Mouse (Mus musculus) left cerebral cortex, adult 11 months (tissue): Measurements from ENCODE around the gene Map3k10.
"Not testable (repeated sequence)": the region's sequence is repeated elsewhere in the genome, so short reads cannot be mapped to it uniquely, and the experiment has no call there.

Experiments used
- DNase-seq: peaks from one replicate; pipeline ENCODE4 v3.0.0; 2022; ENCODE audit warnings: low spot score

Map3k10 gene

DNA sequence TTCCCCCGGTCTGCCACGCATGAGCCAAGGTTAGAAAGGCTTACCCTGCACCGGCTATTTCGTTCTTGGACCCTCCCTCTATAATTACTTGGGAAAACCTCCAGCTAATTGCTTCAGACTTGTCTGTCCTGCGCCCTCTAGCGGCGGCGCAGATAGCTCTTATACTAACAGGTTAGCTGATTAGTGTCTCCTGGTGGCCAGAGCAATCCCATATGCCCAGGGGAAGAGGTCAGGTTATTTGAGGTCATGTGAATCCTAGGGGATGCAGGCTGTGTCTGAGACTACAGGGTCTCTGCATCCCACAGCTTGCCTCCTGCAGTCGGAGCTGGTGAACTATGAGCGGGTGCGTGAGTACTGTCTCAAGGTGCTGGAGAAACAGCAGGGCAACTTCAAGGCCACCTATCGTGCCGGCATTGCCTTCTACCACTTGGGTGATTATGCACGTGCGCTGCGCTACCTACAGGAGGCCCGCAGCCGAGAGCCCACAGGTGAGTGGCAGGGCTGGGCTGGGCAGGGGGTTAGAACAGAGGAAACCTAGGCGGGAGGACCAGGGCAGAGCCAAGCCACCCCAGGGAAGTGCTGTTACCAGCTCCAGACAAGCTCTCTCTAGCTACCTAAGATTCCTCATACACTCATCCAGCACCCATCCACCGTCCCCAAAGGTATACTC lies 19.7 kb downstream of the Map3k10 start:
- DNase-seq, result peak; percentile 62

DNA sequence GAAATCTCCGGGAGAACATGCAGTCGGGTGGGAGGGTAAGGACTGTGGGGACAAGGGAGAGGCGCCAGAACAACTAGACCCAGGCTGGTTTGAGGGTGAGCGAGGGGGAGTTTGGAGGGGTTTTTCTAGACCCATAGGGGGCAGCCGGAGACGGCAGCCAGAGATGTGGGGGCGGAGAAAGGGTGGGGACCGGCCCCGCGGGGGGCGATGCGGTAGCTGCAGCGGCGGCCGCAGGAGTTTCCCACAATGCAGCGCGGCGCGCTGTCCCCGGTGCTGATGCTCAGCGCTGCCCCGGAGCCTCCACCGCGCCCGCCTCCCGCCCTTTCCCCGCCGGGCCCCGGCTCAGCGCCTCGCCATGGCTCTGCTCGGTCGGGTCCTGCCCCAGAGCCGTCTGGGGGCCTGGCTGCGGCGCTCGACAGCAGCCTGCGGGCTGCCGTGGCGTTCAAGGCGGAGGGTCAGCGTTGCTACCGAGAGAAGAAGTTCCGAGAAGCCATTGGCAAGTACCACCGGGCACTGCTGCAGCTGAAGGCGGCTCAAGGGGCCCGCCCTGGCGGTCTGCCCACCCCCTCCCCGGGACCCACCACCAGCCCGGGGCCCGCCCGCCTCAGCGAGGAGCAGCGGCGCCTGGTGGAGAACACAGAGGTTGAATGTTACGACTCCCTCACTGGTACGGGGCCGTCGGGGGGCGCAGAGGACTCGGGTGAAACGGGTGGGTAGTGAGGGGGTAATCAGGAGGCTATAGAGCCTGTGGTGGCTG lies 20.5 kb downstream of the Map3k10 start, which contains the start of gene Ttc9b:
Gene Ttc9b (plus strand): TSS at position 235 of the 757 bp plus-strand sequence.
- DNase-seq, result peak; percentile 59

DNA sequence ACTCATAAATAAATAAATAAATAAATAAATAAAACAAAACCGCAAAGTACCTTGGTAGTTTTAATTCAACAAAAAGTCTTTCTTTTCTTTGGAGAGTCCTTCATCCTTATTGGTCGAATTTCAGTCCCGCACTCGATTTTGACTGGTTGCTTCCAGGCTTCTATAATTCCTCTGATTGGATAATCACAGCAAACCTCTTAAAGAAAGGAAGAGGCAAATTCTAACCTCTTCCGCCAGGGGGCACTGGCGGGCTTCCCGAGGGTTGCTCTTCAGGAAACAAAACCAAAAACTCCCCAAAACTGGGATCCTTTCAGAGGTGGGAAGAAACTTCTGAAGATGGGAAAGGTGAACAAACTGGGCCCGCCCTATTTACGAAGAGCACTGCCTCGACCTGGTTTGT lies 23.4 kb downstream of the Map3k10 start:
- peak; percentile 79 for DNase-seq

DNA sequence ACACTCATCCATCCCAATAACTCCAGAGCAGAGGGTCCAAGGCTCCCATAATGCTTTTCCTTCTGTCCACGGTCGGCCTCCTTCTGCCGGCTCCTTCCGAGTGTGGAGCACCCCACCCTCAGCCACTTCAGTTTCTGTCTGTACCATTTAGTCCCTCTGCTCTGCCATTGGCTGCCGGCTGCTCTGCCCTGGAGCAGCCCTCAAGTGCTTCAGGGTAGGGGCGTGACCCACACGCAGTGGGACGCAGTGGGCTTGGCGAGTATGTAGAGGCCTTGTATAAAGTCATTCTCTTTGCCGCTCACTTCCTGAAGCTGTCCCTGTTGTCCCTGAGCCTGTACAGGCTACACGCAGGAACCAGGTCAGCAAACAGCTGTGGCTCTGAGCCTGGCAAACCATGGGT lies 24.7 kb downstream of the Map3k10 start:
- DNase-seq, result no peak

DNA sequence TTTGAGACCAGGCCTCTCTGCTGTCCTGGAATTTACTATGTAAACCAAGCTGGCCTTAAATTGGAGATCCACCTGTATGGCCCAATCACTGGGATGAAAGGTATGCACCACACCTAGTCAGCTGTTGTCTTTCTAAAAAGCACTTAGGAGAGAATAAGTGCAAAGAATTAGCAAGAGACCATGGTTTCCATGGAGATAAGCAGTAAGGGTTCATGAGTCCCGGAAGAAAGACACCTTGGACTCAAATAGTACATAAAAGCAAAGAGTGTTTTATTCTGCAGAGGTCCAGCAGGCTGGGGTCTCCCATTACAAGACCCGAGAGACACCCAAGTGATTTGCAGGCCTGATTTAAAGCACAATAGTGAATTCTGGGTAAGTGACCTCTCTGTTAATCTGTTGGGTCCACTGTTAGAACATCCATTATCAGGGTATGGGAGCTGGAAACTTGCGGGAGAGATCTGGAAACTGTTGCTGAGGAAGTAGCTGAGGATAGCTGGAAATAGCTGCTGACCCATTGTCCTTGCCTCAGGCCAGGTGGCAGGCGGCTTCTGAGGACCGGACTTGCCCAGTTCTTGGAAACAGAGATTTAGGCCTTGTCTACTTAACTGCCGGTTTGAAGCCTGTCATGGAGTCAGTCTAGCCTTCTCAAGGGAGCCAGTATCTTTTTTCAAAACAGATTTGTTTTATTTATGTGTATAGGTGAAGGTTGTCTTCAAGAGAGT lies 27.0 kb downstream of the Map3k10 start:
- no peak for DNase-seq

DNA sequence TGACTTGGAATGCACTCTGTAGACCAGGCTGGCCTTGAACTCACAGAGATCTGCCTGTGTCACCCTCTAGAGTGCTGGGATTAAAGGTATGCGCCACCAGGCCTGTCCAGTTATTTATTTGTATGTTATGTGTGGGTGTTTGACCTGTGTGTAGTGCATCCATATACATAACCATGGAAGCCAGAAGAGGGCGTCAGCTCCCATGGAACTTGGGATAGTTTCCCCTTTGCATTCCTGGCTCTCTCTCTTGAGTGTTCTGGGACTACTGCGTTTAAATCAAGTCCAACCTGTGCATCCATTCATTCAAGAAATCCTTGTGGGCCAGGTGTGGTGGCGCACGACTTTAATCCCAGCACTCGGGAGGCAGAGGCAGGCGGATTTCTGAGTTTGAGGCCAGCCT lies 27.9 kb downstream of the Map3k10 start:
- DNase-seq, result no peak

DNA sequence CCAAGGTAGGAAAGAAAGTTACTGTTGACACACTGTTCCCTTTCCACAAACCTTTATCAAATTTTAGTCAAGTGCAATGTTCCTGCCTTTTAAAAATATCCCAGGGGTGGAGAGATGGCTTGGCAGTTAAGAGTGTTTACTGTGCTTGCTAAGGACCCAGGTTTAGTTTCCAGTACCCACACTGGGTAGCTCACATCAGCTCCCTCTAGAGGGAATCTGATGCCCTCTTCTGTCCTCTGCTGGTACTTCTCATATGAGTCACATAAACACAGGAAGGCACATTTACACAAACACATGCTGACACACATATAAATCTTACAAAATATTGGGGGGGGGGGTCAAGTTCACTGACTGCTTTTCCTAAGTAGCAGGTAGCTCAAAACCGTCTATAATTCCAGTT lies 29.9 kb downstream of the Map3k10 start:
- DNase-seq, result no peak

DNA sequence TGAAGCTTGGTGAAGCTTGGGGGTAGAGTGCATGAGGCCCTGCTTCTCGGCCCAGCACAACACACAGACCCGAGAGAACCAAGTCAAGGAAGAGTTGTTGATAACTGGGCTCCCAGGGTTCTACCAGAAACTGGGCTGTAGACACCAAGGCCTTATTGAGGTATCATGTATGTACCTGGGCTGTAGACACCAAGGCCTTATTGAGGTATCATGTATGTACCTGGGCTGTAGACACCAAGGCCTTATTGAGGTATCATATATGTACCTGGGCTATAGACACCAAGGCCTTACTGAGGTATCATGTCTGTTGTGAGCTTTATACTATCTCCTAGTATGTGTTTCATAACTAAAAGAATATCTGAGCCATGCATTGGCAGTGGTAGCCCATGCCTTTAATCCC lies 39.3 kb downstream of the Map3k10 start:
- not testable (repeated sequence) for DNase-seq

DNA sequence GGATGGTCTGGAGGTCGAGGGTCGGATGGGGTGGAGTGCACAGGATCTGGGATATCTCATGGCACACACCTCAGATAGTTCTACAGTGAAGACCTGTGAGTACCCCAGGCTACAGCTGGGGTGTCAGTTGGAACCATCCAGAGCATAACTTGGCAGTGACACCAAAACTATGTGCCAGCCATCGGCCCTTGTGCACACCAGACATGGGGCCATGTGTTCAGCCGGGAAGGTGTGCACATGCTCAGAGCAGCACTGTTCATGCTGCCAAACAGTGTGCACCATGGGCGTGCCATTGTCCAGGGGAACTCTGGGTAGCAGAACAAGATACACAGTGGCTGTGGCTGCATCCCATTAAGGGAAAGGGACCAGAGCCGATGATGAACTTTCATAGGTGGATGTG lies 39.7 kb downstream of the Map3k10 start:
- no peak for DNase-seq

DNA sequence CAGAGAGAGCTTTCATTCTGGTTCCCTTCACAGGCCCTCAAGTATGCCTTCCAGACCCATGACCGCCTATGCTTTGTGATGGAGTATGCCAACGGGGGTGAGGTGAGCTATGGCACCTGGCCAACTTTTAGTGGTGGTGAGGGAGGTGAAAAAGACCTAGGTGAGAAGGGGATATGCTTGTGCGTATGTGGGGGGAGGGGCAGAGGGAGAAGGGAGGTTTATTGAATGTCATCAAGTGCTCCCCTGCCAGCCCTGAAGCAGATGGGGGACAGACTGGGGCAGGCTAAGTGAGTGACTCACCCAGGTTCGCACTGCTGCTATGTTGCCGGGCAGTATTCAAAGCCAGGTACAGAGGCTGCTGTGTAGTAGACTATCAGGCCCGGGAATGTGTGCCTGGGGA lies 41.2 kb downstream of the Map3k10 start:
- DNase-seq, result no peak

DNA sequence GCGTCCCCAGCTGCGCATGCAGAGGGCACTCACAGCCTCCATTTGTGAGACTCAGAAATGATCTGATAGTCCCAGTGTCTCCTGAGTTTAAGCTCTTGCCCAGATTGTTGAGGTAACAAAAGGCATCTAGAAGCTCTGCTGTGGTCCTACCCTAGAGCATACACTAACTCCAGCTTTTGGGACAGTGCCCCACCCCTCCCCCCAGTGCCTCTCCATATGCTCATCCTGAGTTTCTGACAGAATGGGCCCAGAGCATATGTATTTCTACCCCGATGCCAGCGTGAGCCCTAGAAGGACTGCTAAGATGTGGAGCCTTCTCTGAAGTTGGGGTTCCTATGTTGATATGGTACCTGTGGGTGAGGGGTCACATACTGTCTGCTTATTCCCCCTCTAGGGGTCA lies 43.0 kb downstream of the Map3k10 start:
- no peak for DNase-seq

DNA sequence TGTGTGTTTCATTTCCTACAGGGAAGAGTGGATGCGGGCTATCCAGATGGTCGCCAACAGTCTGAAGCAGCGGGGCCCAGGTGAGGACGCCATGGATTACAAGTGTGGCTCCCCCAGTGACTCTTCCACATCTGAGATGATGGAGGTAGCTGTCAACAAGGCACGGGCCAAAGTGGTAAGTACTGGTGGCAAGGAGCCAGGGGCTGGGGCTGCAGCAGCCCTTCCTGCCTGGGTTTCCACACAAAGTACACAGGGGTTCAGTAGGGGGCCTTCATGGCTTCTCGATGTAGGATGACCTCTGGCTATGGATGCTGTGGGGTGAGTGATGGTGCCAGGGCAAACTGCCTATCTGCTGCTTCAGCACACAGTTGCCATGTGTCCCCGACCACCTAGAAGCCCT lies 45.6 kb downstream of the Map3k10 start:
- DNase-seq, result not testable (repeated sequence)

DNA sequence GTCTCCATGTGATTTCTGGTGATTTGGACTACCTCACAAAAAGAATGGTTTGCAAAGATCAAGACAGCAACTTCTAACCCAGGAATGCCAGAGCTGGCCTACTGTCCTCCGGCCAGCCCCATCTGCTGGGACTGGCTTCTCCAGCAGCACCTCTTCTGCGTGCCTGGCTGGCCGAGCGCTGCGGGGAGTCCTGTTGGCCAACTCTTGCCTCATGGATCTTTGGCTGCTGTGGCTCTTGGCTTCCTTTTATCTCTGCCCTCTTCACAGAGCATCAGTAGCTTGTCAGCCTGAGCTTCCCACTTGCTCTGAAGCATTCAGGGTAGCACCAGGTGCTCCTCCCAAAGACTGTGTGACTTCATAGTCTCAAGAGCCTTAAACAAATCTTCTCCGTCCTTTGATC lies 46.2 kb downstream of the Map3k10 start:
- DNase-seq, result no peak

DNA sequence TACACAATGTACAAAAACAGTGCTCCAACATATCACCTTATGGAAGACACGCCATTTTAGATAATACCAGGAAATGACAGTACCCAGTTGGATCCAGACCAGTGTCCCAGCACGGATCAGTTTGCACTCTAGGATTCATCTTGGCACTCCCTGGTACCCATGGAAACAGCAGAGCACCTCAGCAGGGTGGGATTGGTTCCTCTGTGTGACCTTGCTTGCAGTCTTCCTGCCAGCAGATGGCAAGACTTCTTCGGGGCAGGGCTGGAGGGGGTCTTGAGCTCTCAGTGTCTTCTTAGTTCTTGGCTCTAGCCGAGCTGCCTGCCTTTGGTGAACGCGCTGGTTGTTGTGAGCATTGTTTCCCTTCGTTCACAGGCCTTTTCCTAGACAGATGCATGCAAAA lies 46.7 kb downstream of the Map3k10 start:
- DNase-seq, result no peak

DNA sequence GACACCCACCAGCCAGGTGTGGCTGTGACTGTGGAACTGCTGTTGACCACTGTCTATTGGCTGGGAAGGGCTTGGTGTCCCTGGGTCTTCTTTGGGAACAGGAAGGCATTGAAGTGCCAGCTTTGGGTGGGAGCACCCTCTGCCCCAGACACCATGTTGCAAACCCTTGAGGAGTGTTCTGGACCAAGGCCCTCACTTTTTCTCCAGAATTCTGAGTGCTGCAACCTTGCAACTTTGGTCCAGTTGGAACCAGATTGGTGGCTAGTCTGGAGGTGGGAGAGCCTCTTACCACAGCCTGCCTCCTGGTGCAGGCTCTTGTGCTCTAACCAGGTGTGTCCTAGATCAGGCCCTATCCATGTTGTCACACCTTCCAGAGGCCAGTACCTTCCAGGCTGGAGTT lies 49.4 kb downstream of the Map3k10 start:
- DNase-seq, result no peak

DNA sequence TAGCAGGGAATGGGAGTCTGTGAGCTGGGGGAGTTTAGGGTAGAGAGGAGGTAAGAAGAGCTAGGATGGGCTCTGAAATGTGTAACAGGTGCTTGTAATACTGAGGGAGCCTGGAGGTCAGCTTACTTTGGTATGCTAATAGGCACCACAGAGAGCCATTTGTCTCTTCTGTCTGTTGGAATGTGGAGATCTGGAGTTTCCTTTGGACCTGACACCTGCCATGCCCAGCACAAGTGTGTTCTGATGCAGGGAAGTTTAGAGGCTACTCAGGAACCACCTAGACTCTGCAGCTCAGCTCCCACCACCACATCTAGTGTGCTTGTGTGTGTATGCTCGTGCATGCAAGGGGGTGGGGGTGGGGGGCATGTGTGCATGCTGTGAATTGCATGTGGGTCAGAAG lies 52.2 kb downstream of the Map3k10 start:
- no peak for DNase-seq

DNA sequence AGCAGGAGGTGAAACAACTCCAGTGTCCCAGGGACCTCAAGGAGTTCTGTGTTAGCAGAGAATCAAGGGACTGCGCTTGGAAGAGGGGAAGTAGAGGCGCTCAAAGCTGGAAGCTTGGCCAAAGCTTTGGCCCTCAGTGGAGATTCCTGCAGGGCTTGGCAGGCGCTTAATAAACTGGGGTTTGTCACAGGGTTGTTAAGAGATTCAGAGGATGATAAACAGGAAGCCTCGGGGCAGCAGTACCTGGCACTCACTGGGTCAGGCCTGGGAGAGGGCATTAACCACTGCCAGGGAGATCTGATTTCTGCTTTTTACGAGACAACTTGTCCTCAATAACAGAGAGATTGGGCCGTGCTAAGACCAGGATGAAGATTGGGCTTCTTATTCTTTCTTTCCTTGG lies 53.4 kb downstream of the Map3k10 start:
- DNase-seq, result no peak

DNA sequence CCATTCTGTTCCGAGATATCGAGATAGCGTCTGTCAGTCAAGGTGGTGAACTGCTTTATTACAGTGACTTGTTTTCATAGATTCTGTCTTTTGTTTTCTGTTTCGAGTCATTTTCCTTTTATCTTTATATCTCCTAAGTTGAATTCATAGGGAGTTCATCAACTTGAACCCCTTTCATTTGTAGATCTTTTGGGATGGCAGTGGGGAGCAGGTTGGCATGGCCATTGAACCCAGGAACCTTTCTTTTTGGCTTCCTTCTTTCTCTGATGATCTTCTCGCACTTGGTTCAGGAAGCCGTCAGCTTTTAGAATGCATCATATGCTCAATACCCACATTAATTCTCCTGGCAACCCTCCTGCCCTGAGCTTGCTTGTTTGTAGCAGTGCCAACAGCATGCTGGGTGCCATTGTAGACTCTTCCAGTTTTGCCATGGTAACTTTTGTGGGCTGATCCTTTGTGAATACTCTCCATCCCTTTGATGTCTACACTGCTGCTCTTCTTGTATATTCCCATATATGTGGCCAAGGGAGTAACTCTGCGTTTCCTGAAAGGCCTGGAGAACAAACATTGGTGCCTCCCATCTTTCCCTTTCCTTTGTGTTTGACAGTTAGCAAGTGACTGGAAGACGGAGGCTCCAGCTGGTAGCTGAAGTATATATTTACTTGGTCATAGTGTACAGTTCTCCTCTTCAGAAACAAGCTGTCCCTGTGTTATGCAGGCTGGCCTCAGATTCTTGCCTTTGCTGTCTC lies 60.5 kb downstream of the Map3k10 start:
- no peak for DNase-seq

DNA sequence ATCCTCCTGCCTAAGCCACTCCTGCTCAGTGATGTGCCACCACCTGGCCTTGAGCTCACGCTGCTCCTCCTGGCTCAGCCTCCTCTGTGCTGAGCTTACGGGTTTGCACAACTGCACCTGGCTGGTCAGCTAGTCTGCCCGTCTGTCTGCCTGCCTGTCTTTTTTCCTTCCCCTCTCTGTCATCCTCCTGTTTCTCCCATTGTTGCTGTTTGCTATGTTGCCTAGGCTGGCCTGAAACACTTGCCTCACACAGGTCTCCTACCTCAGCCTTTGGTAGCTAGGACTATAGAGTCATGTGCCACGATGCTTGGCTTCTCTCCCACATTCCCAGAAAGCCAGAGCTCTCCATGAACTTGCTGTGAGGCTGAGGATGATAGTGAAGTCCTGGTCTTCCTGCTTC lies 61.5 kb downstream of the Map3k10 start:
- no peak for DNase-seq

DNA sequence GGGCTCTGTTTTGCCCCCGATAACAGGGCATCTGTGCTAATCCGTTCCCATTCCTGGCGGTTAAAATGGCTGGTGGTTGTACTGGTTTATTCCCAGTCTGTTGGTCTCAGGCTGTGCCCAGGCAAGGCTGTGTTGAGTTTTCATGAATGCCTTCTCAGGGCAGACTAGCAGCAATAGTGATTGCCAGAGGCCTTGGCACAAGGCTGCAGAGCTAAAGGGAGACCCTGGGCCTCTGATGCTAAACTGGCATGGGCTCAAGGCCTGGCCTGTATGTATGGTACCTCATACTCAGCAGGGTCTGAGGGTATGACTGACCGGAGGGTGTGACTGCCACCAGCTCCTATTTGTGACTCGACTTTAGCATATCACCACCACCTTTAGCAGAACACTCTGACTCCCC lies 63.5 kb downstream of the Map3k10 start:
- no peak for DNase-seq

DNA sequence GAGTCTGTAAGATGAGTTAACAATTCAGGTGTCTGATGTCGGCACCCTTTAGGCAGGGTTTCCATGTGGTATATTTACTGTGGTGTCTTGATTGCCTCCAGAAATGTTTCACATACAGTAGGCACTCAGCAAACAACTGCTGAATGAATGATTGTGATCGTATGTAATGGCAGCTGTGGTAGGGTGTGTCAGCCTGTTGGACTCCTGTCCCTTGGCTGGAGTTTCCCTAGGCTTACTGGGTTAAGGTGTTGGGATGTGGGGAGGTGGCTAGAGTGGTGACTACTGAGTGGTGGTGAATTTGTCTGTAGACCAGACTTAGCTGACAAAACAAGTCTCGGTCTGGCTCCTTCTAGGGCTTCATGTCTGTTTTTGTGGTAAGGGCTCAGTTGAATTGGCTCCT lies 64.0 kb downstream of the Map3k10 start:
- no peak for DNase-seq

DNA sequence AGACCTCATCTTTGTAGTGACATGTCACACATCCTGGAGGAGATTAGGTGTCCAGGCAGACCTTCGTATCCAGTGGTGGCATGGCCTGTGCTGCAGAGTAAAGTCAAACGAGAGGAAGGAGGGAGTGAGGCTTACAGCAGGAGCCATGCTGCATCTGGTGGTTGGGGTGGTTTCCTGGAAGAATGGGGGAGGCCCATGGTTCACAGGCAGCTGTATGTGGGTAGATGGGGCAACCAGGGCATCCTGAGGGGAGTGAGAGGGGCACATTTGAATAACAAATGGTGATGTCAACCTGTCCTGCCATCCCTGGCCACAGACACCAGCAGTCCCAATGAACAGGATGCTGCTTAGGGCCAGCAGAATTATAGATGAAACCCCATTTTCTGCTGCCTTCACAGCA lies 64.7 kb downstream of the Map3k10 start:
- no peak for DNase-seq
